Mouse (Mus musculus) embryonic facial prominence, embryonic 14.5 days (tissue): ENCODE measurements around the gene Gabrb1. TPM values are rescaled to one million over a fixed set of nuclear protein-coding genes. Genes with fewer than 3 reads are reported as not detected.

Source experiments
- ATAC-seq: fragments of 200-750 bp; cut with Nextera tagmentation; 2 replicates; pipeline ENCODE4 v1.8.0; 2017; ENCODE audit warnings: low read depth, moderate number of reproducible peaks, moderate TSS enrichment
- DNase-seq: peaks from one replicate; pipeline ENCODE4 v3.0.0-alpha.2; 2015; ENCODE audit warnings: low spot score
- H3K27ac ChIP-seq: fragments of 300-500 bp; sonication (generic); replicated peaks from 2 replicates; pipeline ENCODE4 v1.5.1; 2014; ENCODE audit warnings: low read depth, mild to moderate bottlenecking, low read length, moderate library complexity
- H3K27me3 ChIP-seq: fragments of 300-500 bp; sonication (generic); replicated peaks from 2 replicates; pipeline ENCODE4 v1.6.1; 2014; ENCODE audit warnings: low read length; ENCODE audit not compliant: control insufficient read depth, insufficient read depth
- H3K36me3 ChIP-seq: fragments of 300-500 bp; sonication (generic); 2 replicates; pipeline ENCODE4 v1.6.1; 2014; ENCODE audit warnings: low read length, mixed read lengths; ENCODE audit not compliant: control insufficient read depth, insufficient read depth
- H3K4me1 ChIP-seq: fragments of 300-500 bp; sonication (generic); 2 replicates; pipeline ENCODE4 v1.6.1; 2014; ENCODE audit warnings: antibody characterized with exemption, low read length; ENCODE audit not compliant: control insufficient read depth, insufficient read depth
- H3K4me2 ChIP-seq: fragments of 300-500 bp; sonication (generic); 2 replicates; pipeline ENCODE4 v1.6.1; 2014; ENCODE audit warnings: low read depth, mild to moderate bottlenecking, low read length, moderate library complexity, mixed read lengths
- H3K4me3 ChIP-seq: fragments of 300-500 bp; sonication (generic); 2 replicates; pipeline ENCODE4 v1.5.1; 2014; ENCODE audit warnings: low read depth, mild to moderate bottlenecking, low read length
- H3K9ac ChIP-seq: fragments of 300-500 bp; sonication (generic); 2 replicates; pipeline ENCODE4 v1.6.1; 2014; ENCODE audit warnings: low read depth, mild to moderate bottlenecking, low read length, moderate library complexity, mixed read lengths
- H3K9me3 ChIP-seq: fragments of 300-500 bp; sonication (generic); 2 replicates; pipeline ENCODE4 v1.6.1; 2016; ENCODE audit warnings: low read length; ENCODE audit not compliant: control insufficient read depth
- WGBS: fragments of 180-500 bp; shearing (Covaris S2); extraction: QIAGEN DNeasy Blood & Tissue Kit; methylation state at CpG from one replicate; pipeline ENCODE4 v1.1.7; 2014; 5-methylcytosine and 5-hydroxymethylcytosine counted together
- polyA plus RNA-seq: library from polyadenylated mRNA; unstranded; fragments of >200 nt; fragmentation: Nextera tagmentation; extraction: Ambion mirVana; gene quantifications from 2 replicates; pipeline ENCODE4 v1.2.1, GENCODE M21; 2014

Gene Gabrb1
- polyA plus RNA-seq, 1 experiment from 2014 or later, result 0.99 TPM

DNA sequence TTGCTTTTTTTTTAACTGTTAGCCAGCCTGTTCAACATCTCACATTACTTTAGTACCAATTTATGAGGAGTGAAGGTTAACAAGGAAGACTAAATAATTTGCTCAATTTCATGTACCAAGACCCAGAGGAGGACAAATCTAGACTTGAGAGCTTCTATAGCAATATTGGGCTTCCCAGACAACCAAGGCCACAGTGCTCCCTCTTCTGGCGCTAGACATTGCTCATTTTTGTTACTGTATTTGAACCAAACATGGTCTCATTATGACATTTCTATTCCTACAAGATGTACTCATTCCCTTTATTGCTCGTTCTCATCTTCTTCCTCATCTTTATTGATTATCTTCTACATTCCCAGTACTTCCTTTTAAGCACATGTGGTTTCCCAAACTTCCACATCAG lies 307.6 kb downstream of the Gabrb1 start:
- H3K9me3 ChIP-seq, result no peaks in the 10 kb centered on the region
- H3K36me3 ChIP-seq, result no peaks in the 10 kb centered on the region
- H3K27me3 ChIP-seq, result no peaks in the 10 kb centered on the region
- H3K9ac ChIP-seq, result no peak overlapping the region
- WGBS, result 75% methylated on average over 2 of the region's 2 CpGs
- ATAC-seq (no peak), DNase-seq (no peak)
- H3K27ac ChIP-seq, result no peak overlapping the region
- H3K4me3 ChIP-seq, result no peak overlapping the region
- no peak overlapping the region for H3K4me2 ChIP-seq
- H3K4me1 ChIP-seq, result no peaks in the 10 kb centered on the region

DNA sequence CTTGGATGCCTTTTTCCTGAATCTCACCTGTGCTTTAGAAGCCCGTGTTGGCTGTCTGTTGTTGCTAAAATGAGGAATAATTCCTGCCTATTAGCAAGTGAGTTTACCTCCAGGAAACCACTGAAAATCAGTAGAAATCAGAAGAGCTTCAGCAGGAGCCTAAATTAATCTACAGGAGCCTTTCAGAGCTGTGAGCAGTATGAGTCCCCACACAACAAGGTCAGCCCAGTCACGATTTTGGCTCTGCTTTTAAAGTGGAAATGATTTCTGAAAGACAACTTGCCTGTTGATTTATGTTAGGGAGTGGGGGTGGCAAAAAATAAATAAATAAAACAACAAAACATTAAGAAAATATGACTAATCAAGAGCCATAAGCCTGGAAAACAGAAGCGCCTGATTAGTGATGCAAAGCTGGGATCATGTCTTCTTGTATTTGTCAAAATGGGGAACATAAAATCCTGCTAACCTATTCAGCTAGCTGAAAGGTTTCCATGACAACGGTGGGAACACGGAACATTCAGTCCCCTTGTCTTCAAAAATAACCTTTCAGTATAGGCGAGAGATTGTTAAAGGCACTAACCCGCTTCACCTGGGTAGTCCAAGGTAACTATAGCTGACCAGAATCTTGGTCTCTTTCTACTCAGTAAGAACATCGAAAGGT lies 312.4 kb downstream of the Gabrb1 start:
- Histone ChIP-seq H3K4me1 (no peaks in the 10 kb centered on the region), H3K27me3 (no peaks in the 10 kb centered on the region), H3K4me3 (no peak overlapping the region), H3K36me3 (no peaks in the 10 kb centered on the region), H3K4me2 (no peak overlapping the region), H3K9me3 (no peaks in the 10 kb centered on the region), H3K27ac (no peak overlapping the region), H3K9ac (no peak overlapping the region)
- DNase-seq, result no peak
- ATAC-seq, result no peak
- WGBS, result 80% methylated on average over 8 of the region's 8 CpGs

DNA sequence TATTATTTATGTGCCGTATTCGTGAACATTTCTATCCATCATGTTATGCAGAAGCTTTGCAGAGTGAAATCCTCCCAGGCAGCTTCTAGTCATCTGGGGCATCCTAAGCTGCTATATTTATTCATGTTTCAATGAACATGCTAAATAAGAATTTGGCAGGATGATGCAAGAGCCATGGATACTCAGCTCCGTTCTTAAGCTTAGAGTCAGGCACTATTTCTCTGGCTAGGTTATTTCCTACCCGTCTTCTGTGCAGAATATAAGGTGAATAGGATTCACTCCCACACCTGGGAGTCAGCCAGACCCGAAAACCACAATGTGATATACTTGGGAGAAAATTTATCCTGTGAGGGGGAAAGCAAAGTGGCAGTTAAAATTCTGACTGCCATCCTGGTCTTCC lies 314.9 kb downstream of the Gabrb1 start:
- Histone ChIP-seq H3K27ac (no peak overlapping the region), H3K9me3 (no peaks in the 10 kb centered on the region), H3K4me1 (no peaks in the 10 kb centered on the region), H3K36me3 (no peaks in the 10 kb centered on the region), H3K4me3 (no peak overlapping the region), H3K27me3 (no peaks in the 10 kb centered on the region), H3K9ac (no peak overlapping the region), H3K4me2 (no peak overlapping the region)
- WGBS, result 73% methylated on average over 5 of the region's 5 CpGs
- ATAC-seq, result no peak
- no peak for DNase-seq

DNA sequence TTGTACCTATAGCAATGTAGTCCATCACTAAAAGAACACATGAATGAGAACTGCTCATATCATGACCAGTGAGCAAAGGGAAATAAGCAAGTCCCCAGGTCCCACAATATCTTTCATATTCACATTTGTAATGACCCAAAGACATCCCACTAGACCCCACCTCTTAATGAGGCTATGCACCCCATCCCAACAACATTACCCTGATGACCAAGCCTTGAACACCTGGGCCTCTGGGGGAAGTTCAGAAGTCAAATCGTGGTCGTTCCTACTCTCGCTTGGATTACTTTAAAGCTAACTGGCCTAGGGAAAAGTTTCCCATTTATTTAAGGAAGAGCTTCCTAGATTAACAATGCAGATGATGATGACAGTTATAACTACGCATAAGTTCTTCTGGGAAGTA lies 318.2 kb downstream of the Gabrb1 start:
- Histone ChIP-seq H3K27ac (no peak overlapping the region), H3K4me2 (no peak overlapping the region), H3K4me3 (no peak overlapping the region), H3K9ac (no peak overlapping the region), H3K27me3 (no peaks in the 10 kb centered on the region), H3K9me3 (no peaks in the 10 kb centered on the region), H3K4me1 (no peaks in the 10 kb centered on the region), H3K36me3 (no peaks in the 10 kb centered on the region)
- WGBS, result 83% methylated on average over 4 of the region's 4 CpGs
- ATAC-seq, result no peak
- DNase-seq, result no peak

DNA sequence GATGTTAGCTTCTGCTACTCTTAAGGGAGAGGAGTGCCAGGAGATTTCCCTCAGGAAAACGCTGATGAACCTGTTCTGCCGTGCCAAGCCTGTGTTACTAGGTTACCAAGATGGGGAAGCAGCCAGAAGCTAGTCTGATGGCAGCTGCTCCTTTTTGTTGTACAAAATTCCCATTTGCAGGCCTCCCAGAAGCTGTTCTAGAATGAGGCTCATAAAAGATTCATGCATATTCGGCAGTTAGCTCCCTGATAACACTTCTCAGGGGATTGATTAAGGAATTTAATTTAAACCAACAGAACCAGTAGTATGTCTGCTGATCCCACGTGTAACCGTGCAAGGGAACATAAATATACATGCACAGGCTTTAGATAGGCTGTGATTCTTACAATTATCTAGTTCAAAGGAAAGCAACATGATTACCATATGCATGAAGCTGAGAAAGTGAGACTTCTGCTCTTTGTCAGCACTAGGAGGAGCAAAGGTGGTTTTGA lies 318.7 kb downstream of the Gabrb1 start:
- Histone ChIP-seq H3K4me2 (no peak overlapping the region), H3K27ac (no peak overlapping the region), H3K9me3 (no peaks in the 10 kb centered on the region), H3K4me3 (no peak overlapping the region), H3K4me1 (no peaks in the 10 kb centered on the region), H3K9ac (no peak overlapping the region), H3K36me3 (no peaks in the 10 kb centered on the region), H3K27me3 (no peaks in the 10 kb centered on the region)
- ATAC-seq (peak; percentile 77), DNase-seq (peak; percentile 69)
- 59% methylated on average over 5 of the region's 5 CpGs for WGBS

DNA sequence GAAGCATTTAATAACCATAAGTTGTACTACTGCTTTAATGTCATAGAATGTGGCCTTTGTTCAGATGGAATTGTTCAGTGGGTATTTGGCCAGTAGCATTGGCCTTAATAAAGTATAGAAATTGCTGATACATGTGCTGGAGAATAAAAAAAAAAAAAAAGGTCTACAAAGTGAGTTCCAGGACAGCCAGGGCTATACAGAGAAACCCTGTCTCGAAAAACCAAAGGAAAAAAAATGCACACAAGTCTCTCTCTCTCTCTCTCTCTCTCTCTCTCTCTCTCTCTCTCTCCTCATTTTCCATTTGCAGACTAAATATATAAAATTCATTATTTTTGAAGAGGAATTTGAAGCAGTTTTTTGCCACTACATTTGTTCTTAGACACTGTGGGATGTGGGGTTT lies 328.6 kb downstream of the Gabrb1 start:
- Histone ChIP-seq H3K4me1 (no peaks in the 10 kb centered on the region), H3K36me3 (no peaks in the 10 kb centered on the region), H3K27ac (no peak overlapping the region), H3K4me2 (no peak overlapping the region), H3K9ac (no peak overlapping the region), H3K4me3 (no peak overlapping the region), H3K9me3 (no peaks in the 10 kb centered on the region), H3K27me3 (no peaks in the 10 kb centered on the region)
- DNase-seq, result no peak
- no peak for ATAC-seq
- WGBS, result 68% methylated on average over 1 of the region's 1 CpGs

DNA sequence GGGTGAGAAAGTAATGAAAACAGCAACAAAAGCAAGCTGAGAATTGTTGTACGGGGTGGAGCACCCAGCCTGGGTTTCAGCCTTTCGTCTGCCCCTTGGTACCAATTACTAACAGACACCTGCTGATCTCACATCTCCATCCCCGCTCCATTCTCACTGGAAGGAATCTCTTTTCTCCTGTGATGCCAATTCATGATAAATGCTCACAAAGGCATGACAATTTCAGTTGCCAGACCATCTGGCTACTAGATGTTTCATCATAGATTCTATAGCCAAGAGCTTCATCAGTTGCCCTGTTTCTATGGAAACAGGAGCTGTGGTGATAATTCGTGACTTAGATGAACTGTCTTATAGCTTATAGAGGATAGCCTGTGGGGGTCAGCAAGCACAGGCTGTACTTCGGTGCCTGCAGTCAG lies 329.1 kb downstream of the Gabrb1 start:
- 73% methylated on average over 5 of the region's 5 CpGs for WGBS
- ATAC-seq (no peak), DNase-seq (no peak)
- H3K4me3 ChIP-seq, result no peak overlapping the region
- no peak overlapping the region for H3K9ac ChIP-seq
- no peaks in the 10 kb centered on the region for H3K27me3 ChIP-seq
- H3K27ac ChIP-seq, result no peak overlapping the region
- H3K4me1 ChIP-seq, result no peaks in the 10 kb centered on the region
- no peaks in the 10 kb centered on the region for H3K36me3 ChIP-seq
- H3K9me3 ChIP-seq, result no peaks in the 10 kb centered on the region
- H3K4me2 ChIP-seq, result no peak overlapping the region

DNA sequence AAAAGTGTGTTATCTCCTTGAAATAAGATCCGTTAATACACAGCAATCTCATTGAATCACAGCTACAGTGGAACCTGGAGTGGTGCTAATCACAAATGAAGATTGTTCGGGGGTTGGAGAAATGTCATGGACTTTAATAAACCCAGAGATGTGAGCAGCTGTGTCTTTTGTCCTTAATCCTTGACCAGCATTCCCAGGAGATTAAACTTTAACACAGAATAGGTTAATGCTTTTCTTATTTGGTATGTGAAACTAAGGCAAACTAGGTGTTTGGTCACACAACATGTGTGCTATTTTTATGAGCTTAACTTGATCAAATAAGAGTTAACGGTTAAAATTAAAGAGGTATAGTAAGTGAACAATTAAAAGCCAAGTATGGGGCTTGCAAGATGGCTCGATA lies 341.6 kb downstream of the Gabrb1 start:
- Histone ChIP-seq H3K4me3 (no peak overlapping the region), H3K27me3 (no peaks in the 10 kb centered on the region), H3K4me2 (no peak overlapping the region), H3K27ac (no peak overlapping the region), H3K9ac (no peak overlapping the region), H3K36me3 (no peaks in the 10 kb centered on the region), H3K9me3 (no peaks in the 10 kb centered on the region), H3K4me1 (no peaks in the 10 kb centered on the region)
- peak; percentile 4 for DNase-seq
- no peak for ATAC-seq
- 81% methylated on average over 4 of the region's 4 CpGs for whole genome bisulfite sequencing

DNA sequence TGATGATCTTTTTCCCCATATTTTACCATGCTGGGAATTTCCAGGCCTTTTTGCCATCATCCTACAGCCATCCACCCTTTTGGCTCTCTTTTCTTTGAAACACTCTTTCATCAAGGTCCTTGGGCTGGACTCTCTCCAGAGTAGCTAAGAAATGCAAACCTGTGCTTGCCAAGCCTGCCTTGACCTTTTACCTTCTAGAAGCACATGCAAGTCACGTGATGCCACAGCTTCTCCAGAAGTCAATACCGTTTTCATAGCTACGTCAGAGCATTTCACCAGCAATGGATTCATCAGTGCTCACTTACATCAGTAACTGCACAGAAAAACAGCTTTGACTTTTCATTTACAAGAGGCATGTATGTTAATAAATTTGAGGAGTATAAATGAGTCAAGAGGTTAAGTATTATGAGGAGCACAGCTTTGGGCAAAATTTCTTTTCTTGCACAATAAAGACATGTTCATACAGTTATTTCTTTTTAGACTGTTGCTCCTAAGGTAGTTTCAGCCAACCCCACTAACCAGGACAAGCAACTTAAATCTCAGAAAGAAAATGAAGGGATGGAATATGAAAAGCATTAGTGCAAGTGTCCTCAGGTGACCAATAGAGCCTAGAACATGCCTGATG lies 346.0 kb downstream of the Gabrb1 start:
- H3K9me3 ChIP-seq, result no peaks in the 10 kb centered on the region
- no peak overlapping the region for H3K9ac ChIP-seq
- H3K4me1 ChIP-seq, result no peaks in the 10 kb centered on the region
- DNase-seq (no peak), ATAC-seq (no peak)
- no peak overlapping the region for H3K27ac ChIP-seq
- 75% methylated on average over 3 of the region's 3 CpGs for WGBS
- no peak overlapping the region for H3K4me2 ChIP-seq
- no peaks in the 10 kb centered on the region for H3K36me3 ChIP-seq
- no peak overlapping the region for H3K4me3 ChIP-seq
- no peaks in the 10 kb centered on the region for H3K27me3 ChIP-seq
